Mouse (Mus musculus) granulocyte monocyte progenitor cell, adult 5-6 weeks (primary cell): ENCODE measurements around the gene Plekha4. TPM values are rescaled to one million over a fixed set of nuclear protein-coding genes. Genes with fewer than 3 reads are reported as not detected.
A peak's percentile ranks its signal among the peaks of the same experiment; 100 is the strongest.

Experiments used
- ATAC-seq: replicated peaks from 2 replicates; pipeline ENCODE4 v1.8.0; 2016; ENCODE audit warnings: mild to moderate bottlenecking, moderate TSS enrichment, inconsistent platforms; ENCODE audit not compliant: poor library complexity, severe bottlenecking
- total RNA-seq, 2 experiments: library from RNA; stranded (forward) in 1 of 2; stranded (reverse) in 1 of 2; fragments of 200-712, 200-1000 nt in 1 of 2; fragments of >200 nt in 1 of 2; fragmentation: Nextera tagmentation in 1 of 2; gene quantifications; 2 replicates each; pipeline ENCODE4 v1.2.3; 2014 to 2017

Plekha4 gene
- total RNA-seq, 2 experiments from 2014 or later: not detected

GRCm38 (mm10) chr7:45535676-45536075, 9.5 kb downstream of the Plekha4 start:
- ATAC-seq: no peak

GRCm38 (mm10) chr7:45537602-45538001, 11.5 kb downstream of the Plekha4 start:
- no peak for ATAC-seq

- peak; percentile 86 for ATAC-seq
Measured at GRCm38 (mm10) chr7:45538163-45539041, 12.3 kb downstream of the Plekha4 start.

- no peak for ATAC-seq
Measured at GRCm38 (mm10) chr7:45539095-45539494, 13.0 kb downstream of the Plekha4 start.

GRCm38 (mm10) chr7:45540213-45540612, 14.1 kb downstream of the Plekha4 start:
- no peak for ATAC-seq

- ATAC-seq: no peak
Measured at GRCm38 (mm10) chr7:45544525-45544924, 18.4 kb downstream of the Plekha4 start.

GRCm38 (mm10) chr7:45549641-45550436, 23.7 kb downstream of the Plekha4 start:
- no peak for ATAC-seq

GRCm38 (mm10) chr7:45550821-45551511, 24.8 kb downstream of the Plekha4 start:
- no peak for ATAC-seq

- ATAC-seq: no peak
Measured at GRCm38 (mm10) chr7:45551512-45551883, 25.4 kb downstream of the Plekha4 start.

GRCm38 (mm10) chr7:45553519-45553918, 27.4 kb downstream of the Plekha4 start:
- ATAC-seq: no peak

GRCm38 (mm10) chr7:45553990-45554389, 27.9 kb downstream of the Plekha4 start:
- ATAC-seq: no peak

GRCm38 (mm10) chr7:45554744-45555143, 28.6 kb downstream of the Plekha4 start, which contains the start of gene Hsd17b14:
Hsd17b14 (plus strand) TSS chr7:45554893.
- ATAC-seq: no peak

GRCm38 (mm10) chr7:45555787-45556186, 29.7 kb downstream of the Plekha4 start:
- peak; percentile 90 for ATAC-seq

GRCm38 (mm10) chr7:45558907-45559306, 32.8 kb downstream of the Plekha4 start:
- no peak for ATAC-seq

- no peak for ATAC-seq
Measured at GRCm38 (mm10) chr7:45560241-45560640, 34.1 kb downstream of the Plekha4 start.

- ATAC-seq: peak; percentile 71
Measured at GRCm38 (mm10) chr7:45560843-45561623, 34.9 kb downstream of the Plekha4 start.

- ATAC-seq: peak; percentile 64
Measured at GRCm38 (mm10) chr7:45561624-45562520, 35.7 kb downstream of the Plekha4 start.

GRCm38 (mm10) chr7:45564811-45565210, 38.7 kb downstream of the Plekha4 start:
- ATAC-seq: no peak

- no peak for ATAC-seq
Measured at GRCm38 (mm10) chr7:45565446-45565845, 39.3 kb downstream of the Plekha4 start.
